Mouse (Mus musculus) MEL (cell line): ENCODE measurements at regions not wholly inside any gene's neighbourhood (a gene's known extent, or its start where the extent isn't known, plus 50 kb on each side); places are given as distances from the start of the nearest gene placed in this dataset.

Source experiments
- CTCF ChIP-seq, 3 experiments: IDR thresholded peaks in 2 of 3; conservative IDR thresholded peaks in 1 of 3; 2 replicates each; pipeline ENCODE4 v1.5.1; 2011 to 2012; ENCODE audit warnings: low read length in 3 of 3, low read depth in 2 of 3, mild to moderate bottlenecking in 2 of 3, improper control_type of control experiment in 1 of 3, inconsistent platforms in 1 of 3, mixed read lengths in 1 of 3, moderate library complexity in 1 of 3; ENCODE audit not compliant: control insufficient read depth in 1 of 3, insufficient read depth in 1 of 3, poor library complexity in 1 of 3, severe bottlenecking in 1 of 3
- ETS1 ChIP-seq: IDR thresholded peaks from 2 replicates; pipeline ENCODE4 v1.6.1; 2012; ENCODE audit warnings: low read depth, mild to moderate bottlenecking, inconsistent platforms, low read length, improper control_type of control experiment, moderate library complexity

DNA sequence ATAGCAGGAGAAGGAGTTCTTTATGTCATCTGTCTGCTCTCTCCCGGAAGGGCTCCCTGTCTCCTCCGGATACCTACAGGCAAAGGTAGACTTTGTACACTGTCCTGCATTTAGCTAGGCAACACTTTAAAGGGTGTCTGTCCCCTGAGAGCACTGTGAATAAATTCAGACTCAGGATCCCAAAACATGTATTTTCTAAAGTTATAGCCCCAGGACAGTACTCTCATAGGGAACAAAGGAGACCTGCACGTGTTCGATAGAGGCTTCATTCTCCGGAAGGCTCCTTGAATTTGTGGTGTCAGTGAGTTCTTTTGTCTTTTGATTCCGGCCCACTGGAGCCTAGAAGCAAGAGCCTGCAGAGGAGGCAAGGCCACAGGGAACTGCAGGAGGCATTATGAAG lies 1273.3 kb downstream of the Synb start:
- no peak for TF ChIP-seq CTCF (IDR thresholded peaks at IDR 0.05 in 2 of 3, conservative IDR thresholded peaks at IDR 0.05 in 1 of 3; ENCODE audit: control insufficient read depth in 1 of 3, insufficient read depth in 1 of 3, low read depth in 2 of 3, low read length in 3 of 3, poor library complexity in 1 of 3, severe bottlenecking in 1 of 3)
- TF ChIP-seq ETS1: no peak
